Mouse (Mus musculus) frontal cortex, adult (tissue): ENCODE data around the gene Clic4.
"Not testable (repeated sequence)": the region's sequence is repeated elsewhere in the genome, so short reads cannot be mapped to it uniquely, and the experiment has no call there.

Source experiments
- ATAC-seq: cut with Nextera tagmentation; 2 replicates; pipeline ENCODE4 v1.9.2; 2017; ENCODE audit warnings: mild to moderate bottlenecking, moderate library complexity, mixed read lengths; ENCODE audit not compliant: low TSS enrichment

Gene Clic4

GRCm38 (mm10) chr4:135190364-135190763 is 82.2 kb downstream of the Clic4 start:
- no peak for ATAC-seq

GRCm38 (mm10) chr4:135189452-135190008 is 83.1 kb downstream of the Clic4 start:
- ATAC-seq, result no peak

GRCm38 (mm10) chr4:135184277-135184676 is 88.3 kb downstream of the Clic4 start:
- ATAC-seq, result not testable (repeated sequence)

GRCm38 (mm10) chr4:135181819-135182218 is 90.8 kb downstream of the Clic4 start:
- no peak for ATAC-seq

- ATAC-seq, result no peak
Observed at GRCm38 (mm10) chr4:135179077-135179481, 93.5 kb downstream of the Clic4 start.

- ATAC-seq, result no peak
Observed at GRCm38 (mm10) chr4:135177568-135177967, 95.0 kb downstream of the Clic4 start.

- ATAC-seq, result no peak
Observed at GRCm38 (mm10) chr4:135175406-135176120, 97.1 kb downstream of the Clic4 start.

GRCm38 (mm10) chr4:135171304-135171875 is 101.2 kb downstream of the Clic4 start:
- ATAC-seq, result no peak

GRCm38 (mm10) chr4:135169501-135169900 is 103.1 kb downstream of the Clic4 start:
- ATAC-seq, result no peak

GRCm38 (mm10) chr4:135169096-135169495 is 103.5 kb downstream of the Clic4 start:
- ATAC-seq, result no peak

GRCm38 (mm10) chr4:135167816-135168527 is 104.6 kb downstream of the Clic4 start:
- ATAC-seq, result no peak

- ATAC-seq, result no peak
Observed at GRCm38 (mm10) chr4:135166413-135167225, 106.0 kb downstream of the Clic4 start.

- ATAC-seq, result no peak
Observed at GRCm38 (mm10) chr4:135165761-135166160, 106.9 kb downstream of the Clic4 start.
